Mouse (Mus musculus) lung, embryonic 15.5 days (tissue): ENCODE measurements around the gene Diexf. TPM values are rescaled to one million over a fixed set of nuclear protein-coding genes. Genes with fewer than 3 reads are reported as not detected.
A peak's percentile ranks its signal among the peaks of the same experiment; 100 is the strongest.

Experiments
- ATAC-seq: fragments of 200-750 bp; cut with Nextera tagmentation; 2 replicates; pipeline ENCODE4 v1.8.0; 2017; ENCODE audit warnings: moderate number of reproducible peaks, borderline replicate concordance; ENCODE audit not compliant: low FRiP score, low TSS enrichment; ENCODE audit errors: extremely low read depth
- H3K27ac ChIP-seq: fragments of 300-500 bp; sonication (generic); 2 replicates; pipeline ENCODE4 v1.5.1; 2015; ENCODE audit warnings: moderate library complexity, mild to moderate bottlenecking, inconsistent platforms
- H3K27me3 ChIP-seq: fragments of 300-500 bp; sonication (generic); 2 replicates; pipeline ENCODE4 v1.6.1; 2015; ENCODE audit warnings: inconsistent platforms
- H3K36me3 ChIP-seq: fragments of 300-500 bp; sonication (generic); 2 replicates; pipeline ENCODE4 v1.6.1; 2015; ENCODE audit warnings: inconsistent platforms
- H3K4me1 ChIP-seq: fragments of 300-500 bp; sonication (generic); 2 replicates; pipeline ENCODE4 v1.6.1; 2015; ENCODE audit warnings: inconsistent platforms
- H3K4me2 ChIP-seq: fragments of 300-500 bp; sonication (generic); 2 replicates; pipeline ENCODE4 v1.6.1; 2015; ENCODE audit warnings: inconsistent platforms, mild to moderate bottlenecking, moderate library complexity
- H3K4me3 ChIP-seq: fragments of 300-500 bp; sonication (generic); 2 replicates; pipeline ENCODE4 v1.5.1; 2015; ENCODE audit warnings: mild to moderate bottlenecking, inconsistent platforms
- H3K9ac ChIP-seq: fragments of 300-500 bp; sonication (generic); 2 replicates; pipeline ENCODE4 v1.6.1; 2015; ENCODE audit warnings: inconsistent platforms
- H3K9me3 ChIP-seq: fragments of 300-500 bp; sonication (generic); 2 replicates; pipeline ENCODE4 v1.6.1; 2016; ENCODE audit warnings: inconsistent platforms
- WGBS: fragments of 180-500 bp; shearing (Covaris S2); methylation state at CpG from one replicate; pipeline ENCODE4 v1.1.7; 2015; 5-methylcytosine and 5-hydroxymethylcytosine counted together
- polyA plus RNA-seq: library from polyadenylated mRNA; unstranded; fragments of >200 nt; fragmentation: Nextera tagmentation; extraction: Ambion mirVana; gene quantifications from 2 replicates; pipeline ENCODE4 v1.2.1, GENCODE M21; 2015

Gene Diexf
- 7.0 and 7.4 TPM in 2 replicates for polyA plus RNA-seq

DNA sequence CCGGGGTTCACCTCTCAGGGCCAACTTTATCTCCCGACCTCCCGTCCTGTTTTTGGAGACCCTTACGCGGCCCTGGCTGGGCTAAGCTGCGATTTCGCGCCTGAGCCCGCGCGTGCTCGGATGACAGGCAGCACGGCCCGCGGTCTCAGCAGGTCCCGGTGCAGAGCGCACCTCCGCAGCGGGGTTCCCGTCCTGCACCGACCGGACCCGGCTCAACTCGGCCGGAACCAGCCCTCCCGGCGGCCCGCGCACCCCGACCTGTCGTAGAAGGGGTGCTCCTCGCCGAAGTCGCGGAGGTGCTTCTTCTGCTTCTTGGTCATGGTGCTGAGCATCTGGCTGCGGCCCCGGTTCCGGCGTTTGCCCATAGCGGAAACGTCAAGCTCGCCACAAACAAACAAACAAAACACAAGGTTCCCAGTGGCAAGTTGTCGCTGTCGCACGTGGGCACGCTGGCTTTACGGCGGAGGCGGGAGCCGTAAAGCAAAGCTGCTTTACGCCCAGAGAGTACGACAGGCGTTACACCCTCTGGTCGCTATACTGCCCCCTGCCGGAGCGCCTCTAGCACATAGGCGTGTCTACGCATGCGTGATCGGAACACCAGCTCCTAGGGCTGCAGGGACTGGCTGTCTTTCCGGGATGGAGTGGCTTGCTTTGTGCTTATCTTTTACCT lies at the start of gene Diexf:
TSS of gene Diexf (minus strand) at position 487 of the 670 bp plus-strand sequence.
- Histone ChIP-seq H3K27ac (no peak within 1 kb of the TSS), H3K36me3 (peaks cover 19% of the 10 kb centered on the region), H3K9ac (peak within 1 kb of the TSS; percentile 73), H3K9me3 (no peaks in the 10 kb centered on the region), H3K27me3 (no peaks in the 10 kb centered on the region), H3K4me2 (peak within 1 kb of the TSS; percentile 57), H3K4me1 (peaks cover 7% of the 10 kb centered on the region), H3K4me3 (peak within 1 kb of the TSS; percentile 94)
- ATAC-seq: peak; percentile 93
- WGBS: under 1% methylated on average over 61 of the region's 61 CpGs

DNA sequence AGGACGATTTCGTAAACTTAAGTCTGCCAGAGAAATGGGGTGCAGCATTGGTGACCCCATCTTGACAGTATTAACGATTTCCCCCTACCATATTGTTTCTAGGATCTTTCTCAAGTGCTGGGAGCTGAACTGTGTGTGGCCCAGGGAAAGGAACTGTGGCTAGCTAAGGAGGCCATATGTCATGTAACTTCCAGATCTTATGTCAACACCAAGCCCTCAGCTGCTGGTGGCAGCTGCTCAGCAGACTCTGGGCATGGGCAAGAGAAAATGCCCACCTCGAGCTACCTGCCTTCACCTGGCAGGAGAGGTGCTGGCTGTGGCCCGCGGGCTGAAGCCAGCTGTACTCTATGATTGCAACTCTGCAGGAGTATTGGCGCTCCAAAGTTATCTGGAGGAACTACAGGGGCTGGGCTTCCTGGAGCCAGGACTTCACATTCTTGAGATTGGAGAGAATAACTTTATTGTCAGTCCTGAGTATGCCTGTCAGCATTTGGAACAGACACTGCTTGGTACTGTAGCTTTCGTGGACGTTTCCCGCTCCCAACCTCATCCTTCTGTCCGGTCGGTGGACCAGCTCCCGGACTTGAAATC lies 44.2 kb upstream of the Diexf start:
- Histone ChIP-seq H3K27me3 (no peaks in the 10 kb centered on the region), H3K36me3 (no peaks in the 10 kb centered on the region), H3K9me3 (no peaks in the 10 kb centered on the region), H3K27ac (peak overlapping the region; percentile 84), H3K4me2 (peak overlapping the region; percentile 72), H3K4me3 (peak overlapping the region; percentile 61), H3K4me1 (peaks cover 28% of the 10 kb centered on the region), H3K9ac (peak overlapping the region; percentile 61; the same call in 1 of the 2 replicates)
- no peak for ATAC-seq
- 70% methylated on average over 13 of the region's 13 CpGs for WGBS

DNA sequence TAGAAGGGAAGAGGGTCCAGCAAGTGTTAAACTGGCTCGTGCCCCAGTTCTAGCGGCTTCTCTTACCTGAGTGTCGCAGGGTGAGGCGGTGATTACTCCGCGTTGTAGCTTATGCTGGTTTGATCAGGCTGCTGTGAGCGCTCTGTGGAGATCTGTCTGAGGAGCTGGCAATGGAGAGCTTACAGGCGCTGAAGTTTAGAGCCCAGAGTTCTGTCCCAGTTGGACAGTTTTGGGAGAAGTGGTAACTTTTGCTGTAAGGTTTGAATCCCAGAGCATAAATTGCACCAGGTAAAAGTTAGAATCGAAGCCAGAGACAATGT lies 43.7 kb upstream of the Diexf start:
- Histone ChIP-seq H3K4me3 (peak overlapping the region; percentile 61), H3K36me3 (no peaks in the 10 kb centered on the region), H3K4me2 (peak overlapping the region; percentile 72), H3K27me3 (no peaks in the 10 kb centered on the region), H3K4me1 (peaks cover 30% of the 10 kb centered on the region), H3K27ac (peak overlapping the region; percentile 84), H3K9ac (peak overlapping the region; percentile 61), H3K9me3 (no peaks in the 10 kb centered on the region)
- 12% methylated on average over 9 of the region's 9 CpGs for WGBS
- ATAC-seq: no peak

DNA sequence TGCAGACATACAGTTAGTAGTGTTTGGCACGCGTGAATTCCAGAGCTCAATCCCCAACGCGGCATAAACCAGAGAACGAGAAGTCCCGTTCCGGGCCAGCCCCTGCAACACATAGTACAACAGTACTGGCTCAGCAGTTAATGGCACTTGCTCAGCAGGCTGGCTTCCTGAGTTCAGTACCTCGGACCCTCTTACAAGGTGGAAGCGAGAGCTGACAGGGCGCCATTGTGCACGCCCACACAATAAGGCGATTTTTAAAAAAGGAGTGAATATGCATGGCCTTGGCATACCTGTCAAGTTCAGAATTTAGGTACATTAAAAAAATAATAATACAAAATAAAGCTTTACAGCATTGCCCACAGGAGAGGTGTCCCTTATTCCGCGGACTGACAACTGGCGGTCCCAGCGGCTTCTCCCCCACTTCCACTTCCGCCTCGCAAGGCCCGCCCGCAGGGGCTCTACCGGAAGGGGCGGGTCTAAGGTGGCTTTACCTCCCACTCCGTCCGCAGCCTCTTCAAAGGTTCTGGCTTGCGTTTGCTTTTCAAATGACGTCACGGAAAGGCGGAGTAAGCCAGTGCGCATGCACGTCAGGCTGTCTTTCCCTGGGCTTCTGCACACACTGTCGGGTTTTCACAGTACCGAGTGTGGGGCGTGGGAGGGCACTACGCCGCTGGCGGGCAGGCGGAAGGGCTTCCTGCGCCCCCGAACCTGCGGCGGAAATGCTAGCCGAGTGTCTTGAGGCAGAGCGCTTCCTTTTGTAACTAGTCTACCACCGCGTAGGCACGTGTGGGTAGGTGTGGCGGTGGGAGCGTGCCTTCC lies 43.1 kb upstream of the Diexf start:
- H3K9ac ChIP-seq: peak overlapping the region; percentile 70
- ATAC-seq: peak; percentile 99
- H3K4me1 ChIP-seq: peaks cover 30% of the 10 kb centered on the region
- H3K36me3 ChIP-seq: no peaks in the 10 kb centered on the region
- H3K4me3 ChIP-seq: peak overlapping the region; percentile 61
- H3K27me3 ChIP-seq: no peaks in the 10 kb centered on the region
- H3K27ac ChIP-seq: peak overlapping the region; percentile 84
- H3K4me2 ChIP-seq: peak overlapping the region; percentile 72
- H3K9me3 ChIP-seq: no peaks in the 10 kb centered on the region
- WGBS: under 1% methylated on average over 48 of the region's 48 CpGs

DNA sequence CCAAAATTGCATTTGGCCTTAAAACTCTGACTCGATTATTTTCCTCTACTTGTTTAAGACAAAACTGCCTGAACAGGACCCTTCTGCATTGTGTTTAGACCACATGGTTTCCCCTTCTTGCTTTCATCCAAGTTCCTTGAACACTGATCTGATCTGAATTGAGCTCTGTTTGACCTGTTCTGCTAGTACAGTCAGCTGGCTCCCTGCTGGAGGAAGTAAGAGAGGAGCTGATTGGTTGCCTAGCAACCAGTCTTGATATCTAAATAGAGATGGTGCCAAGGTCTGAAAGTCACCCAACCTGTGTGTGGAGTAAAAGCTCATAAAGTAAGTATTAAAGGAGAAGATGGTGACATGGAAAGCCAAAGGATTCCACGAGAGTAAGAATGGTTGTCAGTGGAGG lies 39.8 kb upstream of the Diexf start:
- Histone ChIP-seq H3K9ac (no peak overlapping the region), H3K4me3 (no peak overlapping the region), H3K4me2 (no peak overlapping the region), H3K27me3 (no peaks in the 10 kb centered on the region), H3K36me3 (no peaks in the 10 kb centered on the region), H3K9me3 (no peaks in the 10 kb centered on the region), H3K27ac (no peak overlapping the region), H3K4me1 (peaks cover 29% of the 10 kb centered on the region)
- 25% methylated on average over 2 of the region's 2 CpGs for WGBS
- no peak for ATAC-seq

DNA sequence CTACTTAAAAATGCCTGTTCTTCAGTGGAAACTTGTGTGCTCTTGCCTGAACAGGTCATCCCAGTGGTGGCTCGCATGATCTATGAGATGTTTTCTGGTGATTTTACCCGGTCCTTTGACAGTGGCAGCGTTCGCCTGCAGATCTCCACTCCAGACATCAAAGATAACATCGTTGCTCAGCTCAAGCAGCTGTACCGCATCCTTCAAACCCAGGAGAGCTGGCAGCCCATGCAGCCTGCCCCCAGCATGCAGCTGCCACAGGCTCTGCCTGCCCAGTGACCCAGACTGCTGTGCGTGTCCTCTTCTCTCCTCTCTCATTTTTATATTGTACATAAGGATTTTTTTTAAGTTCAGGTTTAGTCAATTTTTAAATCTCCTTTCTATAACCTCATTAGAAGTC lies 39.2 kb upstream of the Diexf start:
- no peak overlapping the region for H3K4me2 ChIP-seq
- no peaks in the 10 kb centered on the region for H3K36me3 ChIP-seq
- ATAC-seq: no peak
- H3K27me3 ChIP-seq: no peaks in the 10 kb centered on the region
- peaks cover 23% of the 10 kb centered on the region for H3K4me1 ChIP-seq
- H3K9me3 ChIP-seq: no peaks in the 10 kb centered on the region
- WGBS: 60% methylated on average over 7 of the region's 7 CpGs
- H3K27ac ChIP-seq: no peak overlapping the region
- H3K9ac ChIP-seq: no peak overlapping the region
- no peak overlapping the region for H3K4me3 ChIP-seq

DNA sequence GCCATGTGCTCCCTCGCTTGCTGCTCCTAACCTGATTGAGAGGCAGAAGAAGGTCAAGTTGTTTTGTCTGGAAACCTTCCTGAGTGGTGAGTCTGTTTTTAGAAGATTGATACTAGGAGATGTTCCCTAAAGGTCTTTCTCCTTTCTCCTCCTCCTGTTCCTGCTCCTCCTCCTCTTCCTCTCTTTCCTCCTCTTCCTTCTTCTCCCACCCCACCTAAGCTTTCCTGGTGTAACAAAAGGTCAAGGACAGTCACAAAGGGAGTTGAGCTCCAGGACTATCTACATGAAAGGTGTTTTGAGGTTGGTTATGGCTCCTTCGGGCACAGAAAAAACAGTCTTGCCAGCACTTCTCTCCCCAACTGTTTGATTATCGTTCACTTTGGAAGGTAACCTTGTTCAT lies 37.7 kb upstream of the Diexf start, which contains the start of gene A130010J15Rik:
TSS of gene A130010J15Rik (plus strand) at position 301 of the 400 bp plus-strand sequence.
- H3K9me3 ChIP-seq: no peaks in the 10 kb centered on the region
- H3K27ac ChIP-seq: no peak within 1 kb of the TSS
- ATAC-seq: no peak
- WGBS: 91% methylated on average over 3 of the region's 3 CpGs
- H3K36me3 ChIP-seq: no peaks in the 10 kb centered on the region
- H3K4me2 ChIP-seq: no peak within 1 kb of the TSS
- H3K27me3 ChIP-seq: no peaks in the 10 kb centered on the region
- no peak within 1 kb of the TSS for H3K4me3 ChIP-seq
- peaks cover 18% of the 10 kb centered on the region; the same call in 1 of the 2 replicates for H3K4me1 ChIP-seq
- H3K9ac ChIP-seq: no peak within 1 kb of the TSS

DNA sequence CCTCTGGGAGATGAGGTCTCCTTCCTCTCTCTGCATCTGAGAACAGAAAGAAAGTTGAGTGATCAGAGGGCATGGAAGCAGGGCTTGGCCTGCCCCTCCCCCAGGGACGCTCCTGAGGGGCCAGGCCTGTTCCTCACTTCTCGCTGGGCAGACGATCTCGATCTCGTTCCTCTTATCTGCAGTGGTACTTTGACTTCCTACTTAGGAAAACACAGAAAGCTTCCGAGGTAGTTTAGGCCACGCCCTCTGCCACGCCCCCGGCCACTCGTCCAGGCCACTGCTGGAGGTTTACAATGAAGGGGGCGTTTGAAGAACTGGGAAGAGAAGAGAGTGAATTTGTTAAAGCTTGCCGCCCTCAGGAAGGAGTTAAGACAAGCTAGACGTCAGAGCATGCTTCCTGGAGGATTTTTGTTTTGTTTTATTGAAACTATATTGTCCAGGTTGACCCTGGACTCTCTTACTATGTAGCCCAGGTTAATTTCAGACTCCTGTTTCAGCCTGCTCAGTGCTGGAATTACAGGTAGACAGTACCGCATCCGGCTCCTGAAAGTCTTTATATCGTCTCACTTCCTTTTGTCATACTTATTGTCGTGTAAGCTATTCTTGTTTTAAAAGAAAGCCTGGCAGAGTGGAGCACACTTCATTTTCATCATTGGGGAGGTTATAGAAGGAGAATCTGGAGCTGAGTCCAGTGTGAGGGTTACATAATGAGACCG lies 30.4 kb upstream of the Diexf start:
- Histone ChIP-seq H3K9ac (0 out of 2 replicates have a peak overlapping the region, but pooled peaks have one; percentile 21), H3K36me3 (no peaks in the 10 kb centered on the region), H3K4me2 (peak overlapping the region; percentile 52), H3K9me3 (no peaks in the 10 kb centered on the region), H3K27ac (no peak overlapping the region), H3K4me3 (peak overlapping the region; percentile 30), H3K27me3 (no peaks in the 10 kb centered on the region), H3K4me1 (peaks cover 20% of the 10 kb centered on the region)
- peak; percentile 80; the same call in 1 of the 2 replicates for ATAC-seq
- 12% methylated on average over 18 of the region's 18 CpGs for WGBS

DNA sequence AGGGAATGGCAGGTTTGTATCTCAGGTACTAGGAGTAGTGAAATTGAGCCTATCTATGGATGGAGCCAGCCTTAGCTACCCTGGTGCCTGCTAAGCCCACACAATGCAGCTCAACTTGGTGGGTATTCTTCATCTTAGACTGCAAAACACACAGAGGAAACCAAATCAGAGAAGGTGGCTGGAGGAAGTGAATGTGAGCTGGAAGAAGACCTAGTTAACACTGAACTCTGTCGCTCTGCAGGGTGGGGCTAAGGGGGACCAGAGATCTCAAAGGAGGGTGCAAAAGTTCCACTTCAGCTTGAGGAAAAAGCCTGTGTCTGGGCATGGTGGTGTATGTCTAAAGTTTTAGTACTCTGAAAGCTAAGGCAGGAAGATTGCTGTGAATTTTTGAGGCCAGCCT lies 29.5 kb upstream of the Diexf start:
- H3K9ac ChIP-seq: no peak overlapping the region
- H3K4me1 ChIP-seq: peaks cover 20% of the 10 kb centered on the region
- no peaks in the 10 kb centered on the region for H3K36me3 ChIP-seq
- no peak overlapping the region for H3K27ac ChIP-seq
- ATAC-seq: no peak
- H3K9me3 ChIP-seq: no peaks in the 10 kb centered on the region
- H3K27me3 ChIP-seq: peaks cover under 1% of the 10 kb centered on the region; the same call in 1 of the 2 replicates
- 57% methylated on average over 1 of the region's 1 CpGs for WGBS
- no peak overlapping the region; the same call in 1 of the 2 replicates for H3K4me2 ChIP-seq
- H3K4me3 ChIP-seq: no peak overlapping the region

DNA sequence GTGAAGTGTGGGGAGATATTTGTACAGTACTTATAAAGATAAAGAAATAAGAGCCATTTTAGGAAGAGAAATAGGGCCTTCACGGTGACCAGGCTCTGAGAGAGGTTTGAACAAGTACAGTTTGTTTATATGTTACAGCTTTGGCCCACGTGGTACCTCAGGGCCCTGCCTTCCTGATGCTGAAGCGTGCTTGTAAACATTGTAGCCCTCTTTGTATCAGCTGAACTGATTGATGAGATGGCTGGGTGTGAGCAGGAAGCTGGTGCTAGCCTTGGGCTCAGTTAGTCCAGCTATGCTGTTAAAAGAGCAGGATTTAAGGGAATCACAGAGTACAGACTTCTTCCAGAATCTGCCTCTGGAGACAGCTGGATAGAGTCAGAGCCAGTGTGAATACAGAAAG lies 29.1 kb upstream of the Diexf start:
- H3K4me1 ChIP-seq: peaks cover 21% of the 10 kb centered on the region
- H3K4me3 ChIP-seq: no peak overlapping the region
- peaks cover 5% of the 10 kb centered on the region for H3K27me3 ChIP-seq
- 15% methylated on average over 3 of the region's 3 CpGs for WGBS
- H3K4me2 ChIP-seq: no peak overlapping the region
- H3K36me3 ChIP-seq: no peaks in the 10 kb centered on the region
- H3K27ac ChIP-seq: no peak overlapping the region
- H3K9me3 ChIP-seq: no peaks in the 10 kb centered on the region
- H3K9ac ChIP-seq: no peak overlapping the region
- no peak for ATAC-seq

DNA sequence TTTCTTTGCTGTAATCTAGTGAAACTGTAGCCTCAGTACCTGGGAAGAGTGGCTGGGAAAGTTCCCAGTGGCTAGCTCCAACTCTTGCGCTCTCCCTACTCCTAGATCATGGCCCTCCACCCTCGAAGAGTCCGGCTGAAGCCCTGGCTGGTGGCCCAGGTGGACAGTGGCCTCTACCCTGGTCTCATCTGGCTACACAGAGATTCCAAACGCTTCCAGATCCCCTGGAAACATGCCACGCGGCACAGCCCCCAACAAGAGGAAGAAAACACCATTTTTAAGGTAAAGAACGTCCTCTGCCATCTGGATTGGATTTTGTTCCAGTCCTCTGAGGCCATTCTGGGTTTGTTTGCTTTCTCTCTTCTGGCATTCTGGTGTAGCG lies 27.0 kb upstream of the Diexf start:
- Histone ChIP-seq H3K27me3 (peaks cover 24% of the 10 kb centered on the region), H3K9me3 (no peaks in the 10 kb centered on the region), H3K36me3 (no peaks in the 10 kb centered on the region), H3K4me1 (peaks cover 24% of the 10 kb centered on the region), H3K27ac (no peak overlapping the region), H3K4me3 (no peak overlapping the region), H3K4me2 (no peak overlapping the region), H3K9ac (no peak overlapping the region)
- no peak for ATAC-seq
- 60% methylated on average over 8 of the region's 8 CpGs for WGBS
